Mouse (Mus musculus): Measurements from ENCODE around the gene Zbtb3. TPM values are rescaled to one million over a fixed set of nuclear protein-coding genes. Genes with fewer than 3 reads are reported as not detected.
A peak's percentile ranks its signal among the peaks of the same experiment; 100 is the strongest.

Gene Zbtb3
- total RNA-seq (2021) = 1 to 10 TPM; 1.9 to 2.1 TPM

DNA sequence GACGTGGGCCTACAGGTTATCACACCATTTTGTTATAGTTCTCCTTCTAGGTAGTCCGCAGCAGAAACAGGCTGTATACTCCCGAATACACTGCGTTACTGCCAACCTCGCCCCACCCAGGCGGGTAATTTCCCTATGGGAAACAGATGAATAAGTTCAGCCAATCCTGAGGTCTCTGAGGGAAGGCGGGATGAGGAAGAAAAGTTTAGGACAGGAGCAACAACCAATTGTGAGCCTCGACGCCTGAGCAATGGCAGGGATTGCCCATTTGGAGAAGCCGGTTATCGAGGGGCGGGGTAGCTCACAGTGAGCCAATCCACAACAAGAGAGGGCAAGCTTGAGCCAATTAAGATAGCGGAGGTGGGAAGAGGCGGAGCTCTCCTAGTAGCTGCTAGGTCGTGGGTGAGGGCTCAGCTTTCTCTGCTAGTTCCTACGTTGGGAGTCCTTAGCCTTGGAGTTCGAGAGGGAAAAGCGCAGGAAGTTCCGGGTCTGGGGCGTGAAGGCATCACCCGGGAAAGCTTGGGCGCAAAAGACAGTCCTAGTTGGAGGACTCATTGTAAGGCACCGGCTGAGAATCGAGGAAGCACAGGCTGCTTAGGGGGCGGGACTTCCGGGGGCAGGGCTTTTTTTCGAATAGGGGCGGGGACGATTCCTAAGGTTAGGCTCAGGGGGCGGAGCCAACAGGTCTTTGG is at the start of gene Zbtb3:
TSS of gene Zbtb3 (plus strand) at position 426 of the 692 bp plus-strand sequence.
- intact Hi-C loops (cut with DNase I) = no loop called here
- peak; percentile 95 for DNase-seq (ENCODE audit: low spot score)

- no peak for DNase-seq (ENCODE audit: low spot score)
- intact Hi-C loops (cut with DNase I) = loop anchor here (2.0 kb wide), 1 partner anchor 17 kb away; no protein-coding TSS in a partner anchor
Observed at GRCm38 (mm10) chr19:8755652-8756051, 46.7 kb upstream of the Zbtb3 start.

DNA sequence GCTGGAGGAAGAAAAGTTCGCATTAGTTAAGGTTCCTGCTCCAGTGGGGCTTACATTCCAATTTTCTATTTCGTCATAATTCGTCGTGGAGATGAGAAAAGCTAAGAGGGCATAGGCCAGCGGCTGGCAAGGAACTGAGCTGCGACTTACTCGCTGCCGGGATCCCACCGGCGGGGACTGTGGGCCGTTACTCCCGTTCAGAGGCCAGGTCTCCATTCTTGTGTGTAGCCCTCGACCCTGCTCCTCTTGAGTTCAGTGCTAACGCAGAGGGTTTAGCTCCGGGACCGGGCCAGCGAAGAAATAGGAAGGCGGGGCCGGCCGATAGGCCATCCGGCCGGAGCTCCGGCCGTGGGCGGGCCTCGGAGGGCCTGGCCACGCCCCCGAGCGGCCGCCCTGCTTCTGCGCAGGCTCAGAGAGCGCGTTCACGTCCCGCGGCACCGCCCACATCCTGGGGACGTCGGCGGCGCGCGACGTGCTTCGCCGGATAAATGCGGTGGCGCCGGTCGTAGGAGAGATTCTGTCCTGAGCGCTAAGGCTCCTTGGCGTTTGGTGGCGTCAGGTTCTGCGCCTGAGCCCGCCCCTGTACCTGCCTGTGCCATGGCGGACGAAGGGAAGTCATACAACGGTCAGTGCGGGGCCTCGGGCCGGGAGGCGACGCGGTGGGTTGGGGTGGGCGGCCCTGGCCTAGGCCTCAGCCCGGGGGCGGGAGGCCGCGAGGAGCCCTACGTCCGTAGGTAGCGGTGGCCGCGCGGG is 45.5 kb upstream of the Zbtb3 start, which contains the start of gene Nxf1:
TSS of gene Nxf1 (plus strand) at position 439 of the 753 bp plus-strand sequence.
- DNase-seq (ENCODE audit: low spot score) = peak; percentile 82
- intact Hi-C loops (cut with DNase I) = loop anchor here (2.0 kb wide), 1 partner anchor 16 kb away; no protein-coding TSS in a partner anchor

DNA sequence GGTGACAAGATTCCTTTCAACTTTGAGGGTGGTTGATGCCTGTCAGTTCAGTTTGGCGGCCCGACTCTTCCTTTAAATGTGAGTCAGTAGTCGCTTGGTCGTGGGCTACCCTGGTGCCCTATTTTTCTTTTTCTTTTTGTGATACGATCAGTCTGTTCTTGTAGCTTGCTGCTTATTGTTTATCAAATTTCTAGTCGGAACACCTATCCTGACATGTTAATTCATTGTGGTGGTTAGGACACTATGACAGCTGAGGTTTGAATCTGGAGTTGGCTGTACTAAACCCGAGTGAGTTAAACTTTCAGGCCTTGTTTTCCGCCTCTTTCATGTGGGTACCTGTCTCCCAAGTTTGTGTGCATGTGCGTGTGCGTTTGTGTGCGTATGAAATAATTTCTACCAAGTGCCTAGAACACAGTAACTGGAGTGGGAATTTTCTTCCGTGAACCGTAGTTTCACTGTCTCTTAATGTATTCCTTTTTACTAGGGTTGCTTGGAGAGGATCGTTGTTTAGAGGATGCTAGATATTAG is 44.8 kb upstream of the Zbtb3 start:
- no peak for DNase-seq (ENCODE audit: low spot score)
- intact Hi-C loops (cut with DNase I) = loop anchor here (2.0 kb wide), 1 partner anchor 15 kb away; no protein-coding TSS in a partner anchor

DNA sequence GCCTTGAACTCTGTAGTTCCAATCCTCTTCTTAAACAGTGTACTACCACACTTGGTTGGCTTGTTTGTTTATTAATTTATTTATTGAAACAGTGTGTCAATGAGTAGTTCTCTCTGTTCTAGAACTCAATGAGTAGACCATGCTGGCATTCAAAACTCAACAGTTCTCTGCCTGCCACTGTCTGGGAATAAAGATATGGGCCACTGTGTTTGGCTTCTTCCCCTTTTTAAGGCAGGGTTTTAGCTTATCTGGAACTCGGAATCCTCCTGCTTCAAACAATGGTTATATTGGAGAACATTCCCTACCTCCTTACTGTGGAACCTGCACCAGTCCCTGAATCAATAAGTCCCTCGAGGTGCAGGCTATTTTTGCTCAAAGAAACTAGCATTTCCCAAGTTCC is 43.5 kb upstream of the Zbtb3 start:
- DNase-seq (ENCODE audit: low spot score) = no peak
- intact Hi-C loops (cut with DNase I) = no loop called here

DNA sequence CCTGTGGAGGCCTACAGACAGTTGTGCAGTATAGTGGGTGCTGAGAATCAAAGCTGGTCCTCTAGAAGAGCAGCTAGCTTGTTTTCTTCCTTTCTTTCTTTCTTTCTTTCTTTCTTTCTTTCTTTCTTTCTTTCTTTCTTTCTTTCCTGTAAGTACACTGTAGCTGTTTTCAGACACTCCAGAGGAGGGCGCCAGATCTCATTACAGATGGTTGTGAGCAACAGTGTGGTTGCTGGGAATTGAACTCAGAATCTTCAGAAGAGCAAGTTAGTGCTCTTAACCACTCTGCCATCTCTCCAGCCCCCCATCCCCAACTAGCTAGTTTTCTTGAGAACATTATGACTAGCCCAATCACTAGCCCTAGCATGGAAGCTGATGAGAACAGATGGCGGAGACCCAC is 41.6 kb upstream of the Zbtb3 start:
- intact Hi-C loops (cut with DNase I) = no loop called here
- DNase-seq (ENCODE audit: low spot score) = no peak

DNA sequence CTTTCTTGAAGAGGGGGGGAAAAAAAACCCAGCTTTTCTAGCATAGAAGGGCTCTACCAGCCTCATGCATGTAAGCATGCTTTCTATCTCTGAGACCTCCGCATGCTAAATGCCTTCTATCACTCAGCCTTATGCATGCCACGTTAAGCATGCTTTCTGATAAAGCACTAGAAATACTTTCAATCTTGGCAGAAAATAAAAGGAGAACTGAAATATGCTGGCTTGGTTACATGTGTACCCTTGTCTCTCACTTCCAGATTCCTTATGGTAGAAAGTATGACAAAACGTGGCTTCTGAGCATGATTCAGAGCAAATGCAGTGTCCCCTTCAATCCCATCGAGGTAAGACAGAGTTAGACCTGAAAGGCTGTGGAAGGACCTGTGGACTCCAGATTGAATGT is 39.1 kb upstream of the Zbtb3 start:
- no peak for DNase-seq (ENCODE audit: low spot score)
- intact Hi-C loops (cut with DNase I) = no loop called here

- intact Hi-C loops (cut with DNase I) = no loop called here
Observed at GRCm38 (mm10) chr19:8765562-8765961, 36.8 kb upstream of the Zbtb3 start.

DNA sequence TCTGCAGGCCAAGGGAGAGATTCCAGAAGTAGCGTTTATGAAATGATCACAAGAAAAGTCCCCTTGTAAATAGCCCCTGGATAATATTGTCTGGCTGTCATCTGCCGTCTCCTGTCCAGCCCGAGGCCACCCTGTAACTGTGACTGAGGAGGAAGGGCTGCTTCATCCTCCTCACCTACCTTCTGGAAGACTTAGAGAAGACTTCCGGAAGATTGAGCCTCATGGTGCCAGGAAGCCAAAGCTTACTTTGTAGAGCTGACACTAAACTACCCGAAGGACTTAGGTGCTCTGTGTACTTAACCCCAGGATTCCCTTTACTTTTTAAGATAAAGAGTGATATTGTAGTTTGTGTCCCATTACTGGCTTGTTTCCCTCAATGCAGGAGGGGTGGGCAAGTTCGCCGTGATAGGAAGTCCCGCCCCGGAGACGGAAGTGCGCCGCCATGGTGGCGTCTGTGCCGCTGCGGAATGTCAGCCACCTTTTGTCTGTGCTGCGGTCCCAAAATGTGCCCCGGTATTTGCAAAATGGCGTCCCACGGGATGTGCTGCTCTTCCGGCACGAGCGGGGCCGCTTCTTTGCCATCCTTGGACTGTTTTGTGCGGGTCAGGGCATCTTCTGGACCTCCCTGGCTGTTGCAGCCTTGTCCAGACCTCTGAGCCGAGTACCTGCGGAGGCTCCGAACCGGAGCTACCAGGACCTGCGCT is 31.6 kb upstream of the Zbtb3 start, which contains the start of gene Tmem223:
TSS of gene Tmem223 (plus strand) at position 430 of the 704 bp plus-strand sequence.
- intact Hi-C loops (cut with DNase I) = no loop called here
- DNase-seq (ENCODE audit: low spot score) = peak; percentile 67

More at GRCm38 (mm10) chr19:8765562-8765961, 36.8 kb upstream of the Zbtb3 start:
- no peak for DNase-seq (ENCODE audit: low spot score)

GRCm38 (mm10) chr19:8772996-8773395 is 29.4 kb upstream of the Zbtb3 start:
- DNase-seq (ENCODE audit: low spot score) = no peak
- intact Hi-C loops (cut with DNase I) = loop anchor here (2.0 kb wide), 1 partner anchor 16 kb away; the partner anchor contains the start of gene Nxf1

DNA sequence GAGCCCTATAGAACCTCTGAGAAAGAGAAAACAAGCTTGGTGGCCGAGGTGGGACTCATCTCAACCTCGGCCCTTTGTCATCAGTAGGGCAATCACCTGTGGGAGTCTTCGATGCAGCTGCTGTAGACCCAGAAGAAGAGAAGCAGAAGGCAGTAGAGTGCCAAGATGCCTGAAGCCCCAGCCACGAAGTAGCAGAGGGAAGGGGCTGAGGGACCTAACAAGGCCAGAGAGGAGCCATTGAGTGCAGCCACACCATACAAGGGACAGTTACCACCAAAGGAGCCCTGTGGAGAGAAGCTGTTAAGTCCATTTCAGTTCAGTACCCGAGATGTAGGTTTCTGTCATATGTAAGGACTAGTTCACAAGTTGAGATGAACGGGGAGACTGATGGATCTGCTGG is 28.9 kb upstream of the Zbtb3 start:
- no peak for DNase-seq (ENCODE audit: low spot score)
- intact Hi-C loops (cut with DNase I) = loop anchor here (2.0 kb wide), 1 partner anchor 17 kb away; the partner anchor contains the start of gene Nxf1

DNA sequence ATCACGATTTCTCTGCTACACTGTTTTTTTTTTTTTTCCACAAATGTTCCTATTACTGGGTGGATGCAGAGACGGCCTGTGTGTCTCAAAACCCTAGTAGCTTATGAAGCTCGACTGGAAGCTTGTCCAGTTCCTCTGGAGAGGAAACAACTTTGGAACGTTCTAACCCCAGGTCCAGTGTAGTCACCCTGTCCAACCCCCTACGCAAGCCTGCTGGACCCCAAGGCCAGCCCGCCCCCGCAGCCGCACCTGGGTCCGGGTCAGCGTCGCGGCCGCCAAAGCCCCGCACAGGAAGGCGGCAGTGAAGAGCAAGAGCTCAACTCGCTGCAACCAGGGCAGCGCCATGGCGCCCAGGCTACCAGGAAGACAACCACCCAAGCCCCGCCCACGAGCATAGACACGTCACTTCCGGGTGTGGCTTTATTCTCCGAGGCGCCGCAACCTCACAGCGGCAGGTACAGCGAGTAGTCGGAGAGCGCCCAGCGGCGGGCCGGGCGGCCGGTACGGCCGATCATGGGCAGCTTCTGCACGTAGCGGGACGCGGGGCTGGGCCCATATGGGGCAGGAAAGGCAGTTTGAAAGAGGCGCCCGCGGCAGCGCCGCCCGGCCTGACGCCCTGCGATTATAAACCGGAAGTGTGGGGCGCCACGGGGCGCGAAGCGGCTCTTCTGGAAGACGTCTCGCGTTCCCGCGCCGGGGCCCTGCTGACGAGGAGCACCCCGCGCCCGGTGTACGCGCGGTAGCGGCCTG is 28.1 kb upstream of the Zbtb3 start, which contains the start of gene Tmem179b:
TSS of gene Tmem179b (minus strand) at position 382 of the 750 bp plus-strand sequence.
- intact Hi-C loops (cut with DNase I) = no loop called here
- DNase-seq (ENCODE audit: low spot score) = peak; percentile 91

DNA sequence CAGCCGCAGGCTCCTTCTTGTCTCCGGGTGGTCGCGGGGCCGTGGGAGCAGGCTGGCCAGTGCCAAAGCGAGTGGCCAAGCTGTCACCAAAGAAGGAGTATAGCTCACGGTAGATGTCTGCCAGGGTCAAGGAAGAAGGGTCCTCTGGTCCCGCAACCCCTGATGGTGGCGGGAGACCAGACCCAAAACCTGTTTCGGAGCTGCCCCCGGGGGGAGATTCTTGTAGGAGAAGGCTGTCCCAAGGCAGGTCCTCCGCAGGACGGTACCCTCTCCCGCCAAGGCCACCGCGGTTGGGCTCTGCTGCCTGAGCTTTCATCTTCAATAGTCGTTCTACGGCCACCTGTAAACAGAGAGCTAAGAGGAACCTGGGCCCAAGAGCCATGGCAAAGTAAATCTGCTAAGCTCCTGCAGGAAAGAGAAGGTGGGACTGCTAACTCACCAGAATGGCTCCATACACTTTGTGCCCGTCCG is 27.4 kb upstream of the Zbtb3 start:
- intact Hi-C loops (cut with DNase I) = no loop called here
- DNase-seq (ENCODE audit: low spot score) = no peak

- intact Hi-C loops (cut with DNase I) = no loop called here
- DNase-seq (ENCODE audit: low spot score) = peak; percentile 87
Observed at GRCm38 (mm10) chr19:8786008-8786781, 16.2 kb upstream of the Zbtb3 start, which contains the start of gene Taf6l. Gene Taf6l (minus strand): TSS chr19:8786417.

GRCm38 (mm10) chr19:8788521-8788920 is 13.8 kb upstream of the Zbtb3 start:
- intact Hi-C loops (cut with DNase I) = no loop called here
- no peak for DNase-seq (ENCODE audit: low spot score)

DNA sequence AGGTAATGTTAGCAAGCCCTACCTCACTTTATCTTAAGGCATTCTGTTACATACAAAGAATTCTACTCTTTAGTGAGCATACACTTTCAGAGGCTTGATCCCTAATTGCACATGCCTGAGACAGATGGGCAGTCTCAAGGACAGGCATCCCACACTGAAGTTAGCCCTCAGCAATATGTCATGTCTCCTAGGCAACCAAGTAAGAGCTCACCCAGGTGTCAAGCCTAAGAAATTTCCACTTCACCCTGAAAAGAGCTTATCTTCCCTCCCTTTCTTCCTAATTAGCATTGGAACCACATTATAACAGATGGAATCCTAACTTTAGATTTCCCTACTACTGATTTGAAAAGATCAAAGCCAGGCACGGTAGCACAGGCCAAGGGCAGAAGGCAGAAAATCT is 13.2 kb upstream of the Zbtb3 start:
- no peak for DNase-seq (ENCODE audit: low spot score)
- intact Hi-C loops (cut with DNase I) = no loop called here

- DNase-seq (ENCODE audit: low spot score) = no peak
- intact Hi-C loops (cut with DNase I) = no loop called here
Observed at GRCm38 (mm10) chr19:8790171-8790570, 12.2 kb upstream of the Zbtb3 start.

DNA sequence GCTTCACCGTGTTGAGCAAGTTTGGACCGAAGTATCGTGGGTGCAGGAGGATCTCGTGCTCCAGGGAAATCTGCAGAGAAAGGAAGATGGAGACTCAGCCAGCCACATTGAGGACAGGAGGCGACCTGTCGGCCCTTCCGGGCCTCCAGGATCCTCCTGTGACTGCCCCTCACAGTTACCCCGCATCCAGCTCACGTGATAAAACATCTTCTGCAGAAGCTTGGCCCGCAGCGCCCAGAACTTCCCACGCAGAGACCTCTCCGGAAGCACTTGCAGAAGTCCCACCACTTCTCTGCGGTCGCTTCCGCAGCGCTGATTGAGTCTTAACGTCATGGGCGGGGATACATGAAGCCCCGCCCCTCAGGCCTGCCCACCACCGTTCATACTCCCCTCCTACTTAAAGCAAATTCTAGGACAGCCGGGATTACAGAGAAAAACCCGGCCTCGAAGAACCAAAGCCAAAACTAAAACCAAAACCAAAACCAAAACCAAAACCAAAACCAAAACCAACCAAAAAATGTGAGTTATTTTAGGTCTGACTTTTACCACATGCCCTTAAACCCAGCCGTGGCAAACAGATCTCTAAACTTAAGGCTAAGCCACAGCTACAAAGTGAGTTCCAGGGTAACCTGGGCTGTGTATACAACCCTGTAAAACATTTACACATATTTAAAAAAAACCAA is 4.0 kb upstream of the Zbtb3 start, which contains the start of gene Polr2g:
TSS of gene Polr2g (minus strand) at position 314 of the 683 bp plus-strand sequence.
- intact Hi-C loops (cut with DNase I) = loop anchor here (2.0 kb wide), 1 partner anchor 20 kb away; the partner anchor contains the start of gene Ttc9c
- peak; percentile 87 for DNase-seq (ENCODE audit: low spot score)
